Mouse (Mus musculus): ENCODE measurements at regions not wholly inside any gene's neighbourhood (a gene's known extent, or its start where the extent isn't known, plus 50 kb on each side); places are given as distances from the start of the nearest gene placed in this dataset.

DNA sequence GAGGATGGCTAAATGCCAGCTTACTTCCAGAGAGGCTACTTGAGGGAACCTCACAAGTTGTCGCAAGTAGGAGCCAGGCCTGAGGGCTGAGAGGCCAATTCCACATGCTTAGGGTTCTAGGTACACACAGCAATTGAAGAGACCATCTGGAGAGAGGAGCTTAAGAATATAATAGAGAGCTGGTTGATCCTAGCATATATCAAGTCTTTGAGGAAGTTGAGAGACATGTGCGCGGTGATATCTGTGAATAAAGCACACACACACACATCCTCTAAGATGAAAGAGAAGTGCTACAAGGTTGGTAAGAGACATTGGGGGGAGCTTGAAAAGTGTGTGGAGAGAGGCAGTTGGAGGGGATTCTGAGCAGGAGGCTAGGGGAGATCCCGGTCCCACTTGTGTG lies 189.5 kb downstream of the Zfp462 start:
- DNase-seq (ENCODE audit: low spot score): no peak

DNA sequence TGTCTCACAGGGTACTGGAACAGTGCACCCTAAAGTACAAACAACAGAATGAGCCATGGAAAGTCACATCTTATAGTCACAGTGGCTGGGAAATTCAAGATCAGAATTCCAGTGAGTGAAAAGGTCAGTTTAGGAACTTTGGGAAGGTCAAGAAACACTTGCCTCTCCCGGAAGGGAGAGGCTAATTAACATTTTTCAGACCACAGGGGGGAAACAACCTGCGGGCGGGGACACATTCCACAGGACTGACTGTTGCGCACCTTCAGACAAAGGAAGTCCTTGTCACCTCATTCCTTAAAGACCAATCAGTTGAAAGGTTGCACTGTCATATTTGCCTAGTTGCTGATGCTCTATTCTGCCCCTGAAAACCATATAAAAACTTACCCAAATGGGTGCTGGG lies 189.9 kb downstream of the Zfp462 start:
- no peak for DNase-seq (ENCODE audit: low spot score)

DNA sequence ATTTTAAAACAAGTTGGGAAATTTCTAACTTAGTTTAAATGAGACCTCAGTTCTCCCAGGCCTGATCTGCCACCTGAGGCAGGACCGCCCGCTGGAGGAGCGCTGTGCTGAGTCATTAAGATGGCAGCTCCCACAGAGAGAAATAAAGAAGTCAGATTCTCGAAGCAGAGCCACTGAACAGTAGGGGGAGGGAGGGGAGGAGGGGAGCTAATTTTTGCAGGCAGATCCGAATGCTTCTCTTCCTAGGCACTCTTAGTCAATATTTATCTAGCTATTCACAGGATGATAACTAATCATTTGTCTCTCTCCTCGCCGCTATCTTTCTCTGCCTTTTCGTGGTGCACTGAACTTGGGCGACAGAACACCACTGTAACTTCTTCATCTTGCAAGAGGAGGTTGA lies 191.4 kb downstream of the Zfp462 start:
- no peak for DNase-seq (ENCODE audit: low spot score)

DNA sequence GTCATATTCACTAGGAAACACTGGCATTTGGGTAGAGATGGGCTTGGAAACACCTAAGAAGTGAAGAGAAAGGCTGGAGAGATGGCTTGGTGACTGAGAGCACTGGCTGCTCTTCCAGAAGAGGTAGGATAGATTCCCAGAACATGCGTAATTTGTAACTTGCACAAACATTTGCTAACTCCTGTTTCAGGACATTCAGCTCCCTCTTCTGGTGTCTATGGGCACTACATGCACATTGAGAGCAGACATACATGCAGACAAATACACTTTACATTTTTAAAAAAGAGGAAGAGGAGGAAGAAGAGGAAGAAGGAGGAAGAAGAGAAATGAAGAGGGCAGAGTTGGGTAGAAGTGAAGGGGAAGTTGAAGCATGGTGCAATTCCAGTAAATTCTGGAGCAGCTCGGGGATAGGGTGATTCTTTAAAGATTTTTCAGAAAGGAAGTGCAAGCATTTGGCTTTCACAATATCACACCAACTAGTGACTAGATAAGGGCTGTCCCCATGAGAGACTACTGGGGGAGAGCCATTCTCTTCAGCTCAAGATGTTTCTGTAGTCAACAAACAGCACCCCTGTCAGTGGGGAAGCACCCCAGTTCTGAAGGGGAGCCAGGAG lies 193.0 kb downstream of the Zfp462 start:
- DNase-seq (ENCODE audit: low spot score): no peak

DNA sequence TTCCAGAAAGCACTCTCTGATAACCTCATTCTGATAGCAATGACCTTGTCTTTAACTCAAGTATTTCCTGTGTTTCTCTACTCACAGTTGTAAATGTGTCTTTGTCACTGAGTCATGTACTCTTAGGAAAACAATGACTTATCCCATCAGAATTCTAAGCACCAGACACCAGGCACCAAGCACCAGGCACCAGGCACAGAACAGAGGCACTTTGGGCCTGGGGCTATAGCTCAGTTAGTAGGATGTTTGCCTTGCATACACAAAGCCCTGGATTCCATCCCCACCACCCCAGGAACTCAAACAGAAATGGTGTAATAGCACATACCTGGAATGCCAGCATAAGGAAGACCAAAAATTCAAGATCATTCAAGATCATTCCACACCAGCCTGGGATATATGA lies 196.5 kb downstream of the Zfp462 start:
- no peak for DNase-seq (ENCODE audit: low spot score)

DNA sequence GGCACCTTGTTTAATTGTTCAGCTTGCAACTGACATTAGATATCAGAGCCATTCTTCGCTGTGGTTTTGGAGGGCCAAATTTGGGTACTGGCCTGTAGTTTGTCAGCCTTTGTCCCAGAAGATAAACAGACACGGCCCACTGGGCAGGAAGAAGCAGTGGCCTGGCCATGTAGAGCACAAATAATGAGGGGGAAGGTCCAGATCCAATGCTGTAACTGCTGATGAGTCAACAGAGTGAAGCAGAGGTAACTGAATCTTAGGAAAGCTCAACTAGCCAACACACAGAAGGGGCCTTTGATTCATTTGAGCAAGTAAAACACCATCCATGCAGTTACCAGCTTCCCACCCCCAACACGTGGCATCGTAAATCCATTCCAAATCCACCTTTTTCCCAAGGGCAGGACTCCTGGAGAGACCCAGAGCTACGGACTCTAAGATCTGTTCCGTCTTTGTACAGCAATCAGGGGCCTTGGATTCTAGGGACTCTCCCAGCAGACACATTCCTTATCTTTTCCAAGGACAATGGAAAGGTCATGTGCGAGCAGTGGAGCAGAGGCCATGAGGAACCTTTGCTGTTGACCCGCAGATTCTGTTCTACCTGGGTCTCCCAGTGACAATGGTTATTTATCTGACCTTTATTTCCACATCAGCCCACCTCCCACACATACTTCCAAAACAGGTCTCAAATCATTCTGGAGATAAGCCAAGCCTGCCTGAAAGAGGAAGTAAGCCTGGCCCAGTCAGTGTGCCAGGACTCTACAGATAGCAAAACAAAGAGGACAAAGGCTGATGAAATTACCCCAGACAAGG lies 197.3 kb downstream of the Zfp462 start:
- DNase-seq (ENCODE audit: low spot score): no peak

DNA sequence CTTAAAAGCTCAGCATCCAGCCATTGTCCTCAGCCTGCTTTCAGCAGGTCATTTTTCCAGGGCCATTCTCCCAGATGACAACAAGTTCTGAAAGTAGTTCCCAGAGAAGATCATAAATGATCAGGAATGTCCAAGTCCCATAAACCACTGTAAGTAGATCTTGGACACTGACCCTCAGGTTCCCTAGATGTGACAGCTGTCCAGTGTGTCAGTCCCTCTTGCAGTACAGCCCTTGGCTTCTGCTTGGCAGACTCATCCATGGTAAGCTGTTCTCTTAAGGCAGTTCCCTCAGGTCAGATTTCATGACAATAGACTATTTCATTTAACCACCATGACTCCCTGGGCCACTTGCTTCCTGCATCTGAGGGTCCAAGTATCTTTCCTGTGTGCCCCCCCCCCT lies 198.6 kb downstream of the Zfp462 start:
- no peak for DNase-seq (ENCODE audit: low spot score)

DNA sequence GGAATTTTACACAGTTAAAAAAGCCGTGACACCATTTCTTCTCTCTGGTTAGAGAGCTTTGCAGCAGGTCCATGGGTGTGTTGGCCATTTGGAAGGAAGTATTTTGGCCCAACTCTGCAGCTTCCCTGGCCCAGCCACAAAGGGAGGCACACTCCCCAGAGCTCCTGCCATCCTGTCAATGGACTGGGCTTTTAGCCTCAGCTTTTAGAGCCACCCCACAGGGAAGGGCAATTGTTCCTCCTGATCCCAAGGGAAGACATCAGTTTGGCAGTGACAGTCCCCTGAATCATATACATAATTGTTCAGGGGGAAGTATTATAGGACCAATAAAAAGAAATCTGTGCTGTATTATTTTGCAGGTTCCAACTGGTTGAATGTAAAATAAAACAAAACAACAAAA lies 200.1 kb downstream of the Zfp462 start:
- DNase-seq (ENCODE audit: low spot score): no peak

DNA sequence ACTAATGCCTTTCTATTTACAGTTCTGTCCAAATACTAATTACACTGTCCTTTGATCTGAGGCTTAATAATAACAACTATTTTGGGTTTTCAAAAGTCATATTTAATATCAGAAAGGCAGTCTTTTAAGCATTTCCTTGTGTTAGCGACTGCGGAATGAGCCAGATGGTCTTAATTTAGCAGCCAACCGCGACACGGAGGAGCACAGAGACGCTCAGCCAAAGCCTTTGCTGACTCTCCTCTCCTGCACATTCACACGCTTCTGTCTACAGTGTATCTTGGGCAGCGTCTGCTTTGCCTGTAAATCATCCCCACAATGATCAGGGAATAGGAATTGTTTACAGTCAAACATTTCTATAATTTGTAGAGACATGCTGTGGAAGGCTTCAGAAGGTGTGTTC lies 201.1 kb downstream of the Zfp462 start:
- DNase-seq (ENCODE audit: low spot score): no peak

DNA sequence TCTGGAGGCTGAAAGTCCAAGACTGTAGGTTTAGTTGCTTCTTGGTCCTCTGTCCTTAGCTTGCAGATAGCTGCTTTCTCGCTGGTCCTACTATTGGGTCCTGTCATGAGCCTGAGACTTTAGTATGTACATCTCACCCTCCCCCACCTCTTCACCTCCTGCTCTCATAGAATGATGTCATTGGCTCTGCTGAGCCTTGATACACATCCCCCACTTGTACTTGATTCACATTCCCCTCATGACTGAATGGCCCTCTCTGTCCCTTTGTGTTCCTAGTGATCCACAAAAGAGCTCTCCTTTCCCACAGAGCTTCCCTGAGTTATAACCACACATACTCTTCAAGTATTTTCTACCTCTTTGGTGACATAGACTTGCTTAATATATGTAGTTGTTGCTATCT lies 201.5 kb upstream of the Rad23b start:
- DNase-seq (ENCODE audit: low spot score): no peak

DNA sequence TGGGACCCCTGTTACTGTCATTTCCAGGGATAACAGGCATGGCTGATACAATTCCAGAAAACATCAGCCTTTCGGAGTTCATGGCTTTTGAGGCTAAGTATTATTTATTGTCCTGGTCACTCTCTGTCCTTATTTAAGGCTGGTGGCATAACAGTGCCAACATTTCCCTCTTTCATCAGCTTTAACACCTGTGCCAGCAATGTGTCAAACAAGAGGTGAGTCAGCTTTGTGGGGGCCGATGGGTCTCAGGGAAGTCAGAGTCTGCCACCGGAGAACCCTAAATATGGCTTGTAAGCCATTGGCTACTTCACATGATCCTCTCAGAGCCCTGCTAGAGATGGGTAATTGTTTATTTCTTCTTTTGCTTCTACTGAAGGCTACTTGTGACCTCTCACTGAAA lies 195.3 kb upstream of the Rad23b start:
- no peak for DNase-seq (ENCODE audit: low spot score)

DNA sequence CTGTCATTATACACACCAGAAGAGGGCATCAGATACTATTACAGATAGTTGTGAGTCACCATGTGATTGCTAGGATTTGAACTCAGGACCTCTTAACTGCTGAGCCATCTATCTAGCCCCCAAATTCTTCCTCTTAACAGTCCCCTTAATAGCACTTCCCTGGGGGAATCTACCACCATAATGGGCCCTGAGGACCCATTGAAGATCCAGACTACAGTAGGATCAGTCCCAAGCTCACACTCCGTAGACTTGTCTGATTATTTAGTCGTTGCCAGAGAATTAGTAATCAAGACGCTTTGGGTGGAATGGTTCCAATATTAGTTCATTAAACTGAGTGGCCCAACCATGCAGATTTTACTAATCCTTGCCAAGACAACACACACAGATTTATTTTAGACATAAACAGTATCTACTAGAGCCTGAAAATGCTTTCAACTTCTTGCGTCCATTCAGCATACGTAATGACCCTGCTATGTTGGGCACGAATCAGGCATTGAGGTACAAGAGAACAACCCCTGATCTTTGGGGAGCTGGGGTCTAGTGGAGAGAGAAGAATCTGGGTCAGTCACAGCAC lies 191.6 kb upstream of the Rad23b start:
- no peak for DNase-seq (ENCODE audit: low spot score)

DNA sequence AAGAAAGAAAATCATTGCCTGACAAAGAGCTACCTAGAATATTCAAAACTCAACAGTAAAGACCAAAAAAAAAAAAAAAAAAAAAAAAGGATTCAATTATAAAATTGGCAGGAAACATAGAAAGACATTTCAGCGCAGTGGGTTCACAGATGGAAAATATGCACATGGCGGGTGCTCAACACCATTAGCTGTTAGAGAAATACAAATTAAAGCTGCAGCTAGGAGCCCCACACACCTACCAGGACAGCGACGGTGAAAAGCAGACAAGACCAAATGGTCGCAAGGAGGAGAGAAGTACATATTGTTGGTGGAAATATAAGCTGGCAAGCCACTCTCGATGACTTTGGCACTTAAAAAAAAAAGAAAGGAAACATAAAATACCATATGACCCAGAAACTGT lies 183.6 kb upstream of the Rad23b start:
- no peak for DNase-seq (ENCODE audit: low spot score)

DNA sequence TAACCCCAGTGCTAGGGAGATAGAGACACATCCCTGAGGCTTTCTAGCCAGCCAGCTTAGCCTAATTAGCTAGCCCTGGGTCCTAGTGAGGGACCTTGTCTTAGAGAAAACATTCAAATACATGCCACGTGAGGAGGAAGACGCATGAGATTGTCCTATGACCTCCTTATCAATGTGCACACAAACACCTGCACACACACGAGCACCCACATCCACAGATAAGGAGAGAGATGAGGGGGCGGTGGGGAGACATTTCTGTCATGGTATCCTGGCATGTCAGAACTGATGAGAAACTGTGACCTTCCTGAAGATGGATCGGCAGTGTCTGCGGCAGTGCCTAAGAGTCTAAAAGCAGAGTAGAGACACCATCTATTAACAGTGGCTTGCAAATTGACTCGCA lies 180.8 kb upstream of the Rad23b start:
- DNase-seq (ENCODE audit: low spot score): no peak

DNA sequence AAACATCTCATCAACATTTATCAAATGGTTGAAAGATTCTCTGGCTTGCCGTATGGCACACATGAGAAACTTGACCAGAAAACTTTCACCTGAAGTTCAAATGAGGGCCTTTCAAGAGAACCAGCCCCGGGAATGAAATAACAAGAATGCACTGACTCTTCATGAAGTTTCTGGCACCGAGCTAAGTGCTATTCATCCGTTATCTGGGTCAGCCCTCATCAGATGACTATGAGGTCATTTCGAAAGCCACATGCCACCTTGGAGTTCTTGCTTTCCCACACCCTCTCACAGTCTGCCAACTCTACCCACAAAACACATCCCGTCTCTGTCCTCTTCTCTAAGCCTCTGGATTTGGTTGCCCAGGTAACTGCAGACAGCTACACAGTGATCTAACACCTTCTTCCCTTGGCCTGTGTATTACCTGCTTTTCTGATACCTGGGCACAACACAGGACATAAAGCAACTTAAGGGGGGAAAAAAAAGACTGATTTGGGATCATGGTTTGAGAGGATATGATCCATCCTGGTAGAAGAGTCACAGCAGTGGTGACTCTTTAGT lies 177.4 kb upstream of the Rad23b start:
- no peak for DNase-seq (ENCODE audit: low spot score)

DNA sequence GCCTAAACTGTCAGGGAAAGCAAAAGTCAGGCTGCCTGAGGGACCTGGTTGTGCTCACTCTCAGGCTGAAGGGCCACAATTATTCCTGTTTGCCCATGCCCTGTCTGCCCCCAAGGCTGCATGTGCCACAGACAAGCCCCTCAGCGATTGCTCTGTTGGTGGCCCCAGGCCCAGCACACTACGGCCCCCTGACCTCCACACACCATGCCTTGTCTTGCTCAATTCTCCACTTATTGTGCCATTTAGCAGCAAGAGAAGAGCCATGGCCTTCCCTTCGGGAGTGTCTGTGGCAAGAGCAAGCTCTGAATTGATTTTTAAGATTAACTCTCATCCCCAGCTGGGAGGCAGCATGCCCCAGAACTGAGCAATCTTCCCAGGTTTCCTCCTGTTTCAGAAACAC lies 173.8 kb upstream of the Rad23b start:
- no peak for DNase-seq (ENCODE audit: low spot score)

DNA sequence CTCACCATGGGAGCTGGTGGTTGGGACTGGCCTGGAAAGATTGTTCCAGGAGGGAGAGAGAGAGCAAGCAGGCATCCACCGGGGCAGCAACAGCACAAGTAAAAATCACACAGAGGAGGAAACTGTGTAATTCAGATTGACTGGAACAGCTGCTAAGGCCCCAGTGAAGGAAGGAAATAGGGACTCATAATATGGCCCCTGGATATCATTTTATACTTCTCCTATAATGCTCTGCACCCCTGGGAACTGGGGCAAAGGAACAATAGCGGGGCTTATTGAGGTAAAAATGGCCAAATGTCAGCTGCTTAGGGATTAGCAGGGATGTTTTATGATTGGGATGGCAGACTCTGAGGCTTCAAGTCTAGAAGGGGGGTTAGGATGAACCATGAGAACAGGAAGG lies 170.4 kb upstream of the Rad23b start:
- no peak for DNase-seq (ENCODE audit: low spot score)

DNA sequence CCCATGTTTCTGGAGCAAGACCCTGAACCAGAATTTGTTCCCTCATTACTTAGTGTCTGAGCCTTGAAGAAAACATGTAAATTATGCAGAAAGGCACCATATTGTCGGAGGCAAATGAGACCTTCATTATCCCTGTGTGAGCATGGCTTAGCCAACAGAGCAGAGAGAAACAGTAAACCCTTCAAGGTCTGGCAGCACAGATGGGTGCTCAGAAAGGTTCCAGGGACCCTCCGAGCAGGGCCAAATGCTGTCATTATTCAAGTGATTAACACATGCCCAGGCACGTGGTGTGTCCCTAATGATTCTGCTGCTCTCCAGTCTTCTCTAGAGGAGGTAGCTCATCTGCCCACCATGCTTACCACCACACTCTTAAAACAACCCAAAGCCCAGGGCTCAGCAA lies 166.3 kb upstream of the Rad23b start:
- no peak for DNase-seq (ENCODE audit: low spot score)

DNA sequence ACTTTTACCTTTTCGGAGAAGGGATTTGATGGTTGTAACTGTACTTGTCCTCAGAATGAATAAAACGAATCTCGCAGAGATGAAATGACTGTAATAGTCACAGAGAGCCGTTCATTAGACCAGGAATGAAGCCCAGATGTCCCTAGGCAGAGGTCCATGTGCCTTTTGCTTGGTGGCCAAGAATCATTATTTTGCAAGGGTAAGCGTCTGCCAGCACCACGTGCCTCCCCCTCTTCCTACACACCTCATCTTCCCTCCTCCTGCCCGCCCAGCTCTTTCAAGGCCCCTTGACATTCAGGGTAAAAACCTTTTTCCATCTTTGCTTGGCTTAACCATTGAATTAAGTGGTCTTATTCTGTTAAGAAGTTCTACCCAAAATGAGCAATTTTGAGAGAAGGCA lies 161.1 kb upstream of the Rad23b start:
- no peak for DNase-seq (ENCODE audit: low spot score)

DNA sequence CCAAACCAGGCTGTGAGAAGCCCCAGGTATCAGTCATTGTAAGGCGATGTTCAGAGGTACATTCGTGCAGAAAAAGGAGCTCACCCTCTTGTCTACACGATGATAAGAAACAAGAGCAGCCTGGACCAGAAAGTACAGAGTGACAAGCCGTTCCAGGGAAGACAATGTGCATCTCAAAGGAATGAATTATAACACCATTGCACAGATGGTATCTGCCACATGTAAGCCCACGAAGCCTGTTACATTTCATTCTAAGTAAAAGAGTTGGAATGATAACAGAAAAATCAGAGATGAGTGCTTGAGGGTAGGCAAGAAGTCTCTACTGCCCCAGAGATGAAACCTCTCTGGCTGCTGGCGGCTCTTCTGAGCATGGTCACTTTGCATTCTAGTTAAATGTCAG lies 159.3 kb upstream of the Rad23b start:
- DNase-seq (ENCODE audit: low spot score): no peak

DNA sequence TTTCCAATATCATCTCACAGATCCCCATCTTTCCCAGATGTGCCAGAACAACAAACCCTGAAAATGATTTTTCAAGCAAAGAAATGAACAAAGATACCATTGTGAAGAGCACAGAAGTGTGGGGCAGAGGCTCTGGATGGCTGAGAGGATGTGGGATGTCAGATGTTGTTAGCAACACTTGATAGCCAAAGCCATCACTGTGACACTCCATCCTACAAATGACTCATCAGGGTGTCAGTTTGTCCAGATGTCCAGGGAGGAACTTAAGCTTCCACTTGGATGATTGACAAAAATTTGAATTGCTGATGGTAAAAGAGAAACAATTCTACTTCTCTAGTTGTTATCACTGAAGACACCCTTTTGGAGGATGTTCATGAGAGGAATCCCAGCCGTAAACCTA lies 155.8 kb upstream of the Rad23b start:
- DNase-seq (ENCODE audit: low spot score): no peak

DNA sequence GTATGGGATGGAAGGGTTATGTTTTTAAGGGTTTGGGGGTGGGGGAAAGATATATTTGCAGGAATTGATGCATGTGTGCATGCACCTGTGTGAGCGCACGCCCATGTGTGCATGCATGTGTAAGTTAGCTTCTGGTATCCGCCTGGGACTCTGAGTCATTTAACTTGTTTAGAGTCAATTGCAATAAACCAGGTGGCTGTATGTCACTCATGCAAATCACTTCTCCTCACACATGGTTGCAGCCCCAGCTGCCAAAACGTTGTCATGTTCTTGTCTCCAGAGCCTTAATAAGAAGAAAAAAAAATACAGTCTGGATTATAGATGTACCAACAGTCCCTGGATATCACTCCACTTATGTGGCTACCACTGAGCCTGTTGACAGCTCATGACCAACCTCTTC lies 155.3 kb upstream of the Rad23b start:
- no peak for DNase-seq (ENCODE audit: low spot score)

All from testis, postnatal 10 days (tissue).